Mouse (Mus musculus) limb, embryonic 14.5 days (tissue): Measurements from ENCODE around the gene Sgca. TPM values are rescaled to one million over a fixed set of nuclear protein-coding genes. Genes with fewer than 3 reads are reported as not detected.

Source experiments
- ATAC-seq: fragments of 200-750 bp; cut with Nextera tagmentation; 2 replicates; pipeline ENCODE4 v1.8.0; 2017; ENCODE audit warnings: low read depth, moderate number of reproducible peaks, moderate TSS enrichment; ENCODE audit not compliant: low FRiP score
- DNase-seq: peaks from one replicate; pipeline ENCODE4 v3.0.0-alpha.2; 2015; ENCODE audit warnings: low spot score
- H3K27ac ChIP-seq: fragments of 300-500 bp; sonication (generic); replicated peaks from 2 replicates; pipeline ENCODE4 v1.5.1; 2014; ENCODE audit warnings: low read depth, mild to moderate bottlenecking, low read length, moderate library complexity, mixed read lengths
- H3K27me3 ChIP-seq: fragments of 300-500 bp; sonication (generic); 2 replicates; pipeline ENCODE4 v1.6.1; 2014; ENCODE audit warnings: low read length, mixed read lengths; ENCODE audit not compliant: control insufficient read depth, insufficient read depth
- H3K36me3 ChIP-seq: fragments of 300-500 bp; sonication (generic); 2 replicates; pipeline ENCODE4 v1.6.1; 2014; ENCODE audit warnings: mild to moderate bottlenecking, low read length, moderate library complexity, mixed read lengths; ENCODE audit not compliant: control insufficient read depth, insufficient read depth
- H3K4me1 ChIP-seq: fragments of 300-500 bp; sonication (generic); 2 replicates; pipeline ENCODE4 v1.6.1; 2014; ENCODE audit warnings: antibody characterized with exemption, low read length, mixed read lengths; ENCODE audit not compliant: control insufficient read depth, insufficient read depth
- H3K4me2 ChIP-seq: fragments of 300-500 bp; sonication (generic); replicated peaks from 2 replicates; pipeline ENCODE4 v1.6.1; 2014; ENCODE audit warnings: low read depth, mild to moderate bottlenecking, low read length, moderate library complexity; ENCODE audit not compliant: severe bottlenecking
- H3K4me3 ChIP-seq: fragments of 300-500 bp; sonication (generic); replicated peaks from 2 replicates; pipeline ENCODE4 v1.5.1; 2014; ENCODE audit warnings: low read length
- H3K9ac ChIP-seq: fragments of 300-500 bp; sonication (generic); 2 replicates; pipeline ENCODE4 v1.6.1; 2014; ENCODE audit warnings: mild to moderate bottlenecking, low read depth, low read length, moderate library complexity; ENCODE audit not compliant: severe bottlenecking
- H3K9me3 ChIP-seq: fragments of 300-500 bp; sonication (generic); 2 replicates; pipeline ENCODE4 v1.6.1; 2016; ENCODE audit warnings: low read length; ENCODE audit not compliant: control insufficient read depth
- POLR2A ChIP-seq: fragments of 200-500 bp; IDR thresholded peaks from 2 replicates; pipeline ENCODE4 v1.8.0; 2012; ENCODE audit warnings: inconsistent platforms, mild to moderate bottlenecking, moderate library complexity, borderline replicate concordance; ENCODE audit not compliant: insufficient read depth, insufficient read length; ENCODE audit errors: extremely low read depth
- WGBS: fragments of 180-500 bp; shearing (Covaris S2); extraction: QIAGEN DNeasy Blood & Tissue Kit; methylation state at CpG from one replicate; pipeline ENCODE4 v1.1.7; 2014; 5-methylcytosine and 5-hydroxymethylcytosine counted together
- polyA plus RNA-seq, 2 experiments: library from polyadenylated mRNA; depleted of rRNA in 1 of 2; stranded (reverse) in 1 of 2; unstranded in 1 of 2; fragments of >200 nt; fragmentation: Nextera tagmentation in 1 of 2; extraction: Ambion mirVana in 1 of 2; gene quantifications; 2 replicates each; pipeline versions ENCODE4 v1.2.1 to v1.2.3; 2012 to 2014

Sgca gene
- polyA plus RNA-seq, 2 experiments, result 10.2 to 32.9 TPM

- Histone ChIP-seq H3K4me2 (peak overlapping the region; percentile 73), H3K4me1 (peaks cover 25% of the 10 kb centered on the region), H3K4me3 (peak overlapping the region; percentile 37; the same call in 1 of the 2 replicates), H3K9ac (peak overlapping the region; percentile 53; the same call in 1 of the 2 replicates), H3K27me3 (no peaks in the 10 kb centered on the region), H3K36me3 (peaks cover 48% of the 10 kb centered on the region), H3K27ac (no peak overlapping the region), H3K9me3 (no peaks in the 10 kb centered on the region)
- DNase-seq, result no peak
- WGBS, result 30% methylated on average over 4 of the region's 4 CpGs
- no peak for ATAC-seq
- no peak for TF ChIP-seq POLR2A
Observed at GRCm38 (mm10) chr11:95006038-95006437, 29.9 kb upstream of the Sgca start.

- WGBS, result 63% methylated on average over 6 of the region's 6 CpGs
- Histone ChIP-seq H3K27ac (no peak overlapping the region), H3K9ac (no peak overlapping the region), H3K4me2 (no peak overlapping the region), H3K4me3 (no peak overlapping the region), H3K27me3 (no peaks in the 10 kb centered on the region), H3K4me1 (peaks cover 27% of the 10 kb centered on the region), H3K9me3 (no peaks in the 10 kb centered on the region), H3K36me3 (peaks cover 55% of the 10 kb centered on the region)
- no peak for TF ChIP-seq POLR2A
- no peak for DNase-seq
- ATAC-seq, result no peak
Observed at GRCm38 (mm10) chr11:95004937-95005198, 28.7 kb upstream of the Sgca start.

GRCm38 (mm10) chr11:95004136-95004936, 28.2 kb upstream of the Sgca start:
- Histone ChIP-seq H3K4me1 (peaks cover 26% of the 10 kb centered on the region), H3K4me3 (no peak overlapping the region), H3K27ac (no peak overlapping the region), H3K4me2 (no peak overlapping the region), H3K36me3 (peaks cover 61% of the 10 kb centered on the region), H3K9ac (peak overlapping the region; percentile 7; the same call in 1 of the 2 replicates), H3K9me3 (no peaks in the 10 kb centered on the region), H3K27me3 (no peaks in the 10 kb centered on the region)
- ATAC-seq, result no peak
- 83% methylated on average over 12 of the region's 12 CpGs for WGBS
- TF ChIP-seq POLR2A, result no peak
- no peak for DNase-seq

GRCm38 (mm10) chr11:95002705-95003104, 26.6 kb upstream of the Sgca start:
- Histone ChIP-seq H3K27ac (no peak overlapping the region), H3K4me3 (no peak overlapping the region), H3K9me3 (no peaks in the 10 kb centered on the region), H3K27me3 (no peaks in the 10 kb centered on the region), H3K4me1 (peaks cover 14% of the 10 kb centered on the region), H3K36me3 (peaks cover 77% of the 10 kb centered on the region), H3K4me2 (no peak overlapping the region), H3K9ac (no peak overlapping the region)
- ATAC-seq (no peak), DNase-seq (no peak)
- TF ChIP-seq POLR2A, result no peak
- WGBS, result 91% methylated on average over 8 of the region's 8 CpGs

- no peak overlapping the region for H3K27ac ChIP-seq
- peaks cover 10% of the 10 kb centered on the region for H3K4me1 ChIP-seq
- no peaks in the 10 kb centered on the region for H3K9me3 ChIP-seq
- no peak overlapping the region for H3K9ac ChIP-seq
- TF ChIP-seq POLR2A, result no peak
- H3K4me2 ChIP-seq, result no peak overlapping the region
- ATAC-seq (no peak), DNase-seq (no peak)
- peaks cover 86% of the 10 kb centered on the region for H3K36me3 ChIP-seq
- WGBS, result 88% methylated on average over 21 of the region's 21 CpGs
- H3K4me3 ChIP-seq, result no peak overlapping the region
- H3K27me3 ChIP-seq, result no peaks in the 10 kb centered on the region
Observed at GRCm38 (mm10) chr11:95001584-95002347, 25.6 kb upstream of the Sgca start.
